Mouse (Mus musculus): ENCODE results near the gene Rnf19b.

DNA sequence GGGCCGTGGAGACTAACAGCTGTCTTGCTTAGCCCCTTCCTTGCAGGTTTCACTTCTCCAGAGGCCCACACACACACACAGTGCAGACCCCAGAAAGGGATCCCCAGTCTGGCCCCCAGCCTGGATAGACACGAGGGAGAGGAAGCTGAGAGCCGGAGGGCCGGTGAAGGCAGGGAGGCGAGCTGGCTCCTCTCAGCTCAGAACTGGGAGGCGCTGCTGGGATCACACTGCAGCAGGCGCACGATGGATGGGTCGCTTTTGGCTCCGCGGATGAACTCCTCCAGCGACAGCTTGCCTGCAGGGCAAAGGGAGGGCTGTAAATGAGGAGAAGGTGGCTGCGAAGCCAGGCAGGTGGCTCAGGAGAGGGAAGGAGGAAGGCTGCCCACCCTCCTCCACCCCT lies 54.2 kb downstream of the Rnf19b start:
- no peak for TF ChIP-seq CTCF (IDR thresholded peaks at IDR 0.05; ENCODE audit: low read depth, low read length)
- TF ChIP-seq POLR2A (IDR thresholded peaks at IDR 0.05; ENCODE audit: extremely low read depth, insufficient read depth, low read length): no peak

Data from liver, adult 2 months (tissue).